Mouse (Mus musculus) granulocyte monocyte progenitor cell, adult 5-6 weeks (primary cell): ENCODE results near the gene 9130409I23Rik. TPM values are rescaled to one million over a fixed set of nuclear protein-coding genes. Genes with fewer than 3 reads are reported as not detected.
"Not testable (repeated sequence)": the region's sequence is repeated elsewhere in the genome, so short reads cannot be mapped to it uniquely, and the experiment has no call there.

Experiments used
- ATAC-seq: replicated peaks from 2 replicates; pipeline ENCODE4 v1.8.0; 2016; ENCODE audit warnings: mild to moderate bottlenecking, moderate TSS enrichment, inconsistent platforms; ENCODE audit not compliant: poor library complexity, severe bottlenecking
- total RNA-seq, 2 experiments: library from RNA; stranded (forward) in 1 of 2; stranded (reverse) in 1 of 2; fragments of 200-712, 200-1000 nt in 1 of 2; fragments of >200 nt in 1 of 2; fragmentation: Nextera tagmentation in 1 of 2; gene quantifications; 2 replicates each; pipeline ENCODE4 v1.2.3; 2014 to 2017

9130409I23Rik gene
- total RNA-seq, 2 experiments from 2014 or later, result not detected

DNA sequence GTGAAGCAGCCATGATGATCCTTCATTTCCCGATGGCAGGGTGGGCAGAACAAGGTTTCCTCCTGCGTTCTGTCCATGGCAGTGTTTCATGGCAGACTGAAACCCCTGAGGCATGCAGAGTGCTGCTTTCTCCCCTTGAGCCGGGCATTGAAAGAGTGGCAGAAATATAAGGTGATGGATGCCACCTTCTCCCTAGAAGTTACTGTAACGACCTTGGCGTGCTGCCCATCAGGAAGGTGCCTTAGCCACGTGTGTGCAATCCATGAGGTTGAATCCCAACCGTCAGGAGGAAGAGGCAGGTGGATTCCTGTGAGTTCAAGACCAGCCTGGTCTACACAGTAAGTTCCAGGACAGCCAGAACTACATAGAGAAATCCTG is 29.6 kb upstream of the 9130409I23Rik start:
- ATAC-seq, result no peak

DNA sequence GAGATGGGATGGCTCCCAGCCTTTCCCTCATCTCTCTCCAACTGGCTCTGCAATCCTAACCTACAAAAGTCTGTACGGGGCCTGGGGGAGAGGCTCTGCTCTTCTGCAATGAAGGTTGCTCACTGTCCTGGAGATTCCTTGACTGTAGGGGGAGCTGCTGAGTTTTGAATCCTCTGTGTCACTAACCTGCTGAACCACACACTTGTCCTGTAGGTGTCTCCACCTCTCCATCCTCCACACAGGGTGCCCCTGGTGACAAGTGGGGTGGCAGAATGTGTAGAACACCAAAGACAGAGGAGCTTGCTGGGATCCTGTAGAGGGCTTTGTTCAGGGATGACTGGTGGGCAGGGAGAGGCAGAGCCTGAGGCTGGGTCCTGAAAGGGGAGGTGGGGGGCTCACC is 28.8 kb upstream of the 9130409I23Rik start:
- ATAC-seq, result peak; percentile 93

DNA sequence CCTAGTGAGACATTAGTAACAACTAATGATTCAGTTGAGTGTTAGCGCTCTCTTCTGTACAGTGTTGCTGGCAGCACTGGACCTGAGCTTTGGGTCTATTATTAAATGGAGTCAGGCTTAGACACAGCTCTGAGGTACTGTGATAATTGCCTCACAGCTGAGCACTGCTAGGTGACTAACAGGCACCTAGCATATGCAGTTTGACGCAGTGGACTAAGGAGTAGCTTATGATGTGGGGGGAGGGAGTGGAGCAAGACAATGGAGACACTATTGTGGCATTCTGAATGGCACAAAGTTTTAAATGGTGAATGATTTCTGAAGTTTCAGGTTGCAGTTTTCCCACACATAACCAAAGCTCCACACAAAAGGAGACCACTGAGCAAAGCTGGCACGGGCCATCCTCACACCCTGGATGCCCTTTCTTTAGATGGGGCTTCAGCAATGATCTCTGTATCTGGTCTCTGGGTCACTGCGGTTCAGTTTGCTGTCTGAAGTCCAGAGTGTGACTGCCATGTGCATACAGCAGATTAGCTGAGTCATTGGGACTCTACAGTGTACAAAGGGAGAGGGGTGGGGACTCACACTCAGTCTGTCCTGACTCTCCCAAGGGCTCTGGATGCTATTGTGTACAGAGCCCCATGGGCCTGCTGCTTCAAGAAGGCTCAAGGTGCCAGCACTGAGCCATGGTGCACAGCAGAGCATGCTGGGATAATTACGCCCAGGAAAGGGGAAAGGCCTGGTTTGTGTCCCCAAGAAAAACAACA is 15.8 kb upstream of the 9130409I23Rik start:
- ATAC-seq, result not testable (repeated sequence)

DNA sequence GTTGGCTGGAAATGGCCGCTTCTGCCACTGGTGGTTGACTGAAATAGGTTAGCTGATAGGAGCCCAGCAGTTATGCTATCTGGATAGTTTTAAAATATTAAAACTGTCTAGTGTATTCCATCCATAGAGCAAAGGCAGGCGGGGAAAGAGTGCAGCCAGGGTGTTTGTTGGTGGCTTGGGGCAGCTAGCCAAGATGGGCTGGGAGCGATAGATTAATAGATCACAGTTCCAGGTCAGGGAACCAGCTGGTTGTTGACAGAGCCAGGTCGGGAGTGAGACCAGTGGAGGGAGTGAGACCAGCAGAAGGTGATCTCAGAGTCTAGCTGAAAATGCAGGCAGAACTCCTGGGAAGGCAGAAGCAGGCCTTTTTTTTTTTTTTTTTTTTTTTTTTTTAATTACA is 13.4 kb upstream of the 9130409I23Rik start:
- no peak for ATAC-seq

DNA sequence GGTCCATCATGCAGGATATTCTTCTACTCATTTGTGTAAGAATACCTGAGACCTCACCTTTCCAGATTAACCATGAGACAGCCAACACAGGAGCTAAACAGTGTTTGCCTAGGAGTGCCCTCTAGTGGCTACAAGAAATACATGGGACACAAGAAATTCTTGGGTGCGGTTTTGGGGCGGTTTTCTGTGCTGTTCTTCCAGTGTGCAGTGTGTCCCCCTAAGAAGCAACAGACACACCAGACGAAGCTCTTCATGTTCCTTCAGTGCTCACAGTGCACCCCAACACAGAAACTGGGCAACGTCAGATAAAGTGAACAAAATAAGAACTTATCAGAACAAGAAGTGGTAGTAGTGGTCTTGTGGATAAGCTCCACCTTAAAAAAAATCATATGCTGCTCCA is 11.4 kb upstream of the 9130409I23Rik start:
- peak; percentile 42 for ATAC-seq

DNA sequence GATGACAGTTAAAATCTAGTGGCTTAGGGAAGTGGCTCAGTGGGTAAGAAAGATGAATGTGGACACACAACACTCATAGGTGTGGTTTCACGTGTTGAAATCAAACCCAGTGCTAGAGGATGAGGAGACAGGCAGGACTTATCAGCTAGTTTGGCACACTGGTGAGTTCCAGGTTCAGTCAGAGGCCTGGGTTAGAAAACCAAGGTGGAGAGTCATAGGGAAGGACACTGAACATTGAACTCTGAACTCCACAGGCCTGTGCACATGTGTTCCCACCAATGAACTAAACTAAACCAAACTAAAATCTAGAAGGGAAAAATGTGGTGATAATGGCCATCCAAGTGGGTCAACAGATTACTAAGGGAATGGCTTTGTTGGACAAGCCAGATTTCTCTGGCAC is 3.5 kb upstream of the 9130409I23Rik start:
- ATAC-seq, result peak; percentile 35

DNA sequence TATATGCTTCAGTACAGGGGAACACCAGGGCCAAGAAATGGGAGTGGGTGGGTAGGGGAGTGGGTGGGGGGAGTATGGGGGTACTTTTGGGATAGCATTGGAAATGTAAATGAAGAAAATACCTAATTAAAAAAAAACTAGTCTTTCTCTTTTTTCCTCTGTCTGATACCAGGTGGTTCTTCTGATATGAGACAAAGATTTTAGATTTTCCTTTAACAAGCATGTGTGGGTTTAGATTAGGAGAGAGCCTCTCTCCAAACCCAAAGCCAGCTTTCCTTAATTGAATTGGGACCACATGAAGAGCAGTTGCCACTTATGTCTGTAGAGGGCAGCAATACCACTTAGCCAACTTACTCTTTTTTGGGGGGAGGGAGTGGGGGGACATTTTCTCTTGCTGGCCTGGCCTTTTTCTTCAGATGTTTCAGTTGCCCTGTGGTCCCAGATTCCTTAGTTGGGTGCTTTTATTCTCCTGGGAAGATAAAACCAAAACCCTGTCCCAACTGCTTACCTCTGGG is 1.7 kb upstream of the 9130409I23Rik start:
- no peak for ATAC-seq

DNA sequence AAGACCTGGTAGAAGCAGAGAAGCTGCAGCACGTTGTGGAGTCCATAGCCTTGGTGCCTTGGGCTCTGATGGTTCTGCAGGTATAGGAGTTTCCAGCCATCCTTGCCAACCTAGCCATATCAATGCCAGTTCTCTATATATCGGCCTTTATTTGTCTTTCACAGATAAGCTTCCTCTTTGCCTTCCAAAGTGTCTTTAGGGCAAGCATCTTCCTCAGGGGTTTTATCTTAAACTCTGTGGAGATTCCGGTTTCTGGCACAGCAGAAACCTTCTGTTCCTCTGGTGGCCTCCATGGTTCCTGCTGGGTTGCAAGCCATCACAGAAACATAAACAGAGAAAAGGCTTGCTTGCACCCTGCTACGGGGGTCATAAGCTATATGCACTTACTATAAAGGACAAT is 1.9 kb downstream of the 9130409I23Rik start:
- no peak for ATAC-seq

DNA sequence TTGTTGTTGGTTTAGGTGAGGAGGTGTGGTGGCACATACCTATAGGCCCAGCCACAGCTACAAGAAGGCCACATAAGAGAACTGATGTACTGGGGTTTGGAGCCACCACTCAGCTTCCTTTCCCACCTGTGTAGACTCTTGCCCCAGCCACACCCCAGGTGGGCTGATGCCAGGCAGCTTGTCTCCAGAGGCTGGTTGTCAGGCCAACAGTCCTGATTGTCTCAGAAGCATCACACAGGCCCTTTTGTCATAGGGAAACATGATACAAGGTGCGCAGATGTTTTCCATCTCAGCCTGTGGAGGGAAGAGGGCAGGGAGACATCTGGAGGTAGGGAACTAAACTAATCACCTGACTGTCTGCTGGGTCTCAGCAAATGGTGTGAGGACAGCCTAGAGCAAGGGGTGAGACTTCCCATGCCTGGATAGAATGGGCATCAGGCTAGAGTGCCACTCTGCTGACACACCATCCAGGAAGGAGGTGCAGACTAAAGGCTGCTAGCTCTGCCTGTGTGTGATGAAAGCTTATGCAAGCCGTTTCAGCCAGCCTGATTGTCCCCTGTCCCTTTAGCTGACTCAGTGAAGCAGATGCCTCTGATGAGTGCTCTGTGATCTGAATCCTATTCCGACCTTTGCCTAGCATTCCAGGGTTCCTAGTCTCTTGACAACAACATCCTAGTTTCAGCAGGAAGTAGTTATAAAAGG is 10.9 kb downstream of the 9130409I23Rik start:
- ATAC-seq, result no peak

DNA sequence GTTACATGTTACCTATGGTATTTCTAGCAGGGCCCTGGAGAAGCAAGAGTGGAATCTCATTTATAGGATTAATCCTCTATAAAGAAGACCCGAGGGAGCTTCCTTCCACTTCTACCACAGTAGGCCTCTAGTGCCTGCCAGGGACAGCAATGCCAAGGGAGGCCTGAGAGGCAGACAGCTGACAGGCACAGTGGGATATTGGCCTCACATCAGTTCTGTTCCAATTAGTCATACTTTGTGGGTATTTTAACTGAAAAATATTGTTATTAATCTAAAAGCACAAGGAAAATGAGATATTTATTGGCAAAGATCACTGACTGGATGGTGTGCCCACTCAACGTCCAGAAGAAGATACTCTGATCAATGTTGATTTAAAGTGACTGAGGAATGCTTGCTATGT is 13.0 kb downstream of the 9130409I23Rik start:
- no peak for ATAC-seq

DNA sequence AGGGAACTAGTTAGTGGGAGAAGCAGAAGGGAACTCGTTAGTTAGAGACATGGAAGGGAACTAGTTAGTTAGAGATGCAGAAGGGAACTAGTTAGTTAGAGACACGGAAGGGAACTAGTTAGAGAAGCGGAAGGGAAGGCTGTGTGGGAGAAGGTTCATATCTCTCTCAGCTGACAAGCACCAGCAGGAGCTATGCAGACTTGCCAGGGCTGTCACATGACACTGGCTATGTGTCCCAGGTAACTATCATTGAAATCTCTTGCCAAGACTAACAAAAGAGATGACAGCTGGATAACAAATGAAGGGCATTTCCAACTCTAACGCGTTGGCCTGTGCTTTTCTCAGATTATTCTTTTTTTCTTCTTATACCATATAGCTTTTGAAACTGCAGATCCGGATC is 13.6 kb downstream of the 9130409I23Rik start:
- ATAC-seq, result no peak

DNA sequence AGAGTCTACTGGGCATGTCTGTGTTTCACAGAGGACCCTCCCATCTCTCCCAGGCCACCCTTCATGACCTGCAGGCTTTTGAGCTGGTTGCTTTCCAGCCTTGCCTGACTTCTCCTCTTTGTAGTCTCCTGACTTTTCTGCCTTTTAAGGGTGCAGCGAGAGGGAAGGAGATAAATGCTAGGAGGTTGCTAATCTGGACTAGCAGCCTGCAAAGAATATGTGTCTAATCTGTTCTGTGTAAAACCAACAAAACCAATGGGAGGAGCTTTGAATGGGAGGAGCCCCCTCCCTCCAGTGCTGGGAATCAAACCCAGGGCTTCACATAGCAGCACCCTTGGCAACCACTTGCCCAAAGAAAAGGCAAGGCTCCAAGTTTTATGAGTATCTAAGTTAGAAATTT is 17.3 kb downstream of the 9130409I23Rik start:
- ATAC-seq, result no peak

DNA sequence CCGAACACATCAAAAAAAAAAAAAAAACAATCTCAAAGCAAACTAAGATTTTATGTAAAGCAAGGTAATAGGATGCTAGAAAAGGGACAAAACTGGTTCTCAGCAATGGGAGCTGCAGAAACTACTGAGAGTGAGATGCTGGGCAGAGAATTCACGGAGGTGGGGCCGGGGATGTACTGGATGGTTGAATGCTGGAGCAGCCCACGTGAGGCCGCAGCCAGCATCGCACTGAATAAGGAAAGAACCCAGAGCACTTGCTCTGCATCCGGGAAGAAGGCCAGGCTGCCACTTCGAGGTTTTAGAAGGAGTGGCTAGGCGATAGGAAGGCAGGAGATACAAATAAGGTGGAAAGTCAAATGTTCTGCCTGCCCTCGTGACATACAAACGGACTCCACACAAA is 18.6 kb downstream of the 9130409I23Rik start:
- no peak for ATAC-seq

DNA sequence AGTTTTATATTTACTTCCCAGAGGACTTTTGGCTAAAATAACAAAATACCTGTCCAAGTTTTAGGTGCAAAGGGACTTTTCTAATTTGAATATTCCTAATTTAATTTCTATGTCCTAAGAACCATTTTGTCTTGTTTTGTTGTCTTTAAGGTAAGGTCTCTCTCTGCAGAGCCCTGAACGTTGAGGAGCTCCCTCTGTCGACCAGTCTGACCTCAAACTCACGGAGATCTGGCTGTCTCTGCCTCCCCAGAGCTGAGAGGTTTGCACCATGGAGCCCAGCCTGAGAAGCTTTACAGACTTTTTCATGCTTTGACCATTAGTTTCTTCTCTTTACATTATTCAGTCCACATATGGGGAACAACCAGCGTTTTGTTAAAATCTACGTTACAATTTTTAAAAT is 22.0 kb downstream of the 9130409I23Rik start:
- no peak for ATAC-seq

DNA sequence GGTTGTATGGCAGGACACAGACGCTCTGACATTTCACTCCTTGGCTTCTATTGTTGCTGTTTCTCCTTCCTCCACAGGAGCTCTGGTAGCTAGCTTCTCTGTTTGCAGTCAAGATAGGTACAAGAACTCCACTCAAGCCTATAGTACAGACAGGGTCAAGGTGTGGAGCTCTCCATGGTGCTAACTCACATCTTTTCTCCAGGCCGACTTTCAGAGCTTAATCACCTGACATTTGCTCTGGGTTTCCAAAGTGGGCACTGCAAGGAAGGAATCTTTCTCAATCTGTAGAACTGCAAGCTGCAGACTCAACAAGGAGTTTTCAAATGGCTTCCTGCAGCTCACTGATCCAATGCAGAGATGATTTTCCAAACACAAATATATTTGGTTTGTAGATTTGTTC is 33.0 kb downstream of the 9130409I23Rik start:
- no peak for ATAC-seq

DNA sequence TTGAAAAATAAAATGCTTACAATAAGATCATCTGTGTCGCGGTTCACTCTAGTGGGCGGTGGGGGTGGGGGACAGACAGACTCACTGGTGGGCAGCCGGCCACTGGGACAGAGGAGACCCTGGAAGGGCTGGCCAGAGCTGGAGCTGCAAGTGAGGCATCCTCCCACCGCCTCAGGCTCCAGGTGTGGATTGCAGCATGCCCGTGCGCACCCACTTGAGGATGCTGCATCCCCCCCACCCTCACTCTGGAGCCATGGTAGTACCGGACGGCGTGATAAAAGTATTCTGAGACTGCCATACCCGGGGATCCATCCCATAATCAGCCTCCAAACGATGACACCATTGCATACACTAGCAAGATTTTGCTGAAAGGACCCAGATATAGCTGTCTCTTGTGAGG is 39.0 kb downstream of the 9130409I23Rik start:
- no peak for ATAC-seq

Other genes with a start within 250 kb of the 9130409I23Rik start
- gene H3f3a, start 237.3 kb upstream of the 9130409I23Rik start, total RNA-seq (2014; fragmentation: Nextera tagmentation), result 1,208 and 1,212 TPM in 2 replicates
- 1,574 and 1,754 TPM in 2 replicates for gene H3f3a, start 237.3 kb upstream of the 9130409I23Rik start, total RNA-seq (2017)
- gene Sde2, start 200.1 kb upstream of the 9130409I23Rik start, total RNA-seq (2014; fragmentation: Nextera tagmentation), result 18.0 and 23.5 TPM in 2 replicates
- 29.5 and 29.8 TPM in 2 replicates for gene Sde2, start 200.1 kb upstream of the 9130409I23Rik start, total RNA-seq (2017)
- gene Lefty2, start 158.1 kb upstream of the 9130409I23Rik start, total RNA-seq (2014; fragmentation: Nextera tagmentation), result not detected in 2 replicates
- not detected in 2 replicates for gene Lefty2, start 158.1 kb upstream of the 9130409I23Rik start, total RNA-seq (2017)
- gene Pycr2, start 146.9 kb upstream of the 9130409I23Rik start, total RNA-seq (2014; fragmentation: Nextera tagmentation), result 48.7 and 53.2 TPM in 2 replicates
- gene Pycr2, start 146.9 kb upstream of the 9130409I23Rik start, total RNA-seq (2017), result 27.8 and 28.4 TPM in 2 replicates
- gene Lefty1, start 116.2 kb upstream of the 9130409I23Rik start, total RNA-seq (2014; fragmentation: Nextera tagmentation), result 1.5 TPM in 1 of 2 replicates, not detected in the other
- 0.47 TPM in 1 of 2 replicates, not detected in the other for gene Lefty1, start 116.2 kb upstream of the 9130409I23Rik start, total RNA-seq (2017)
- gene Tmem63a, start 108.9 kb upstream of the 9130409I23Rik start, total RNA-seq (2014; fragmentation: Nextera tagmentation), result 29.5 and 36.9 TPM in 2 replicates
- gene Tmem63a, start 108.9 kb upstream of the 9130409I23Rik start, total RNA-seq (2017), result 14.8 and 16.1 TPM in 2 replicates
- gene Ephx1, start 30.3 kb upstream of the 9130409I23Rik start, total RNA-seq (2014; fragmentation: Nextera tagmentation), result not detected in 2 replicates
- gene Ephx1, start 30.3 kb upstream of the 9130409I23Rik start, total RNA-seq (2017), result 0.13 and 2.1 TPM in 2 replicates
- gene Nvl, start 93.0 kb downstream of the 9130409I23Rik start, total RNA-seq (2014; fragmentation: Nextera tagmentation), result 43.2 and 52.6 TPM in 2 replicates
- gene Nvl, start 93.0 kb downstream of the 9130409I23Rik start, total RNA-seq (2017), result 24.9 and 26.2 TPM in 2 replicates
- gene Cnih4, start 93.5 kb downstream of the 9130409I23Rik start, total RNA-seq (2014; fragmentation: Nextera tagmentation), result 86.6 and 91.4 TPM in 2 replicates
- 99.8 and 109 TPM in 2 replicates for gene Cnih4, start 93.5 kb downstream of the 9130409I23Rik start, total RNA-seq (2017)
- gene Wdr26, start 160.8 kb downstream of the 9130409I23Rik start, total RNA-seq (2014; fragmentation: Nextera tagmentation), result 92.9 and 128 TPM in 2 replicates
- 93.0 and 101 TPM in 2 replicates for gene Wdr26, start 160.8 kb downstream of the 9130409I23Rik start, total RNA-seq (2017)